Mouse (Mus musculus) cerebellum, adult (tissue): Measurements from ENCODE around the gene Arhgef28.
"Not testable (repeated sequence)": the region's sequence is repeated elsewhere in the genome, so short reads cannot be mapped to it uniquely, and the experiment has no call there.

Experiments
- ATAC-seq: cut with Nextera tagmentation; 2 replicates; pipeline ENCODE4 v1.9.2; 2017; ENCODE audit warnings: mild to moderate bottlenecking, moderate library complexity, mixed read lengths; ENCODE audit not compliant: insufficient number of reproducible peaks, low FRiP score, low TSS enrichment

The Arhgef28 gene

GRCm38 (mm10) chr13:98132264-98132663, 74.0 kb downstream of the Arhgef28 start:
- ATAC-seq, result no peak

- ATAC-seq, result no peak
These were observed 80.6 kb downstream of the Arhgef28 start for GRCm38 (mm10) chr13:98125666-98126065.

- no peak for ATAC-seq
These were observed 82.0 kb downstream of the Arhgef28 start for GRCm38 (mm10) chr13:98124113-98124745.

- no peak for ATAC-seq
These were observed 83.5 kb downstream of the Arhgef28 start for GRCm38 (mm10) chr13:98122766-98123165.

GRCm38 (mm10) chr13:98121993-98122392, 84.2 kb downstream of the Arhgef28 start:
- no peak for ATAC-seq

GRCm38 (mm10) chr13:98121124-98121470, 85.1 kb downstream of the Arhgef28 start:
- no peak for ATAC-seq

- no peak for ATAC-seq
These were observed 85.7 kb downstream of the Arhgef28 start for GRCm38 (mm10) chr13:98120356-98121123.

GRCm38 (mm10) chr13:98118291-98118690, 87.9 kb downstream of the Arhgef28 start:
- ATAC-seq, result no peak

GRCm38 (mm10) chr13:98117566-98118254, 88.5 kb downstream of the Arhgef28 start:
- no peak for ATAC-seq

- ATAC-seq, result no peak
These were observed 90.6 kb downstream of the Arhgef28 start for GRCm38 (mm10) chr13:98115650-98116049.

GRCm38 (mm10) chr13:98115051-98115450, 91.2 kb downstream of the Arhgef28 start:
- ATAC-seq, result no peak

- ATAC-seq, result no peak
These were observed 93.3 kb downstream of the Arhgef28 start for GRCm38 (mm10) chr13:98112812-98113503.

- no peak for ATAC-seq
These were observed 94.7 kb downstream of the Arhgef28 start for GRCm38 (mm10) chr13:98111531-98111930.

- no peak for ATAC-seq
These were observed 95.2 kb downstream of the Arhgef28 start for GRCm38 (mm10) chr13:98111021-98111420.

GRCm38 (mm10) chr13:98108481-98108880, 97.8 kb downstream of the Arhgef28 start:
- ATAC-seq, result not testable (repeated sequence)

- ATAC-seq, result no peak
These were observed 98.6 kb downstream of the Arhgef28 start for GRCm38 (mm10) chr13:98107621-98108020.

- ATAC-seq, result no peak
These were observed 110.3 kb downstream of the Arhgef28 start for GRCm38 (mm10) chr13:98095966-98096365.

GRCm38 (mm10) chr13:98094332-98094731, 111.9 kb downstream of the Arhgef28 start:
- ATAC-seq, result no peak

GRCm38 (mm10) chr13:98093483-98093882, 112.8 kb downstream of the Arhgef28 start:
- no peak for ATAC-seq

GRCm38 (mm10) chr13:98092354-98093002, 113.8 kb downstream of the Arhgef28 start:
- no peak for ATAC-seq
